Mouse (Mus musculus) embryonic facial prominence, embryonic 13.5 days (tissue): ENCODE data around the gene Zfp112. TPM values are rescaled to one million over a fixed set of nuclear protein-coding genes. Genes with fewer than 3 reads are reported as not detected.
"Not testable (repeated sequence)": the region's sequence is repeated elsewhere in the genome, so short reads cannot be mapped to it uniquely, and the experiment has no call there.

Experiments
- ATAC-seq: fragments of 200-750 bp; cut with Nextera tagmentation; 2 replicates; pipeline ENCODE4 v1.8.0; 2017; ENCODE audit warnings: low read depth; ENCODE audit not compliant: insufficient number of reproducible peaks, insufficient read depth, low FRiP score, low TSS enrichment
- H3K27ac ChIP-seq: fragments of 300-500 bp; sonication (generic); 2 replicates; pipeline ENCODE4 v1.5.1; 2015; ENCODE audit warnings: moderate library complexity, mild to moderate bottlenecking, inconsistent platforms
- H3K27me3 ChIP-seq: fragments of 300-500 bp; sonication (generic); 2 replicates; pipeline ENCODE4 v1.6.1; 2015; ENCODE audit warnings: mild to moderate bottlenecking, inconsistent platforms
- H3K36me3 ChIP-seq: fragments of 300-500 bp; sonication (generic); 2 replicates; pipeline ENCODE4 v1.6.1; 2015; ENCODE audit warnings: mild to moderate bottlenecking, inconsistent platforms
- H3K4me1 ChIP-seq: fragments of 300-500 bp; sonication (generic); 2 replicates; pipeline ENCODE4 v1.6.1; 2015; ENCODE audit warnings: inconsistent platforms
- H3K4me2 ChIP-seq: fragments of 300-500 bp; sonication (generic); 2 replicates; pipeline ENCODE4 v1.6.1; 2015; ENCODE audit warnings: moderate library complexity, mild to moderate bottlenecking, inconsistent platforms
- H3K4me3 ChIP-seq: fragments of 300-500 bp; sonication (generic); 2 replicates; pipeline ENCODE4 v1.5.1; 2015; ENCODE audit warnings: mild to moderate bottlenecking, inconsistent platforms
- H3K9ac ChIP-seq: fragments of 300-500 bp; sonication (generic); 2 replicates; pipeline ENCODE4 v1.6.1; 2015; ENCODE audit warnings: mild to moderate bottlenecking, inconsistent platforms
- H3K9me3 ChIP-seq: fragments of 300-500 bp; sonication (generic); 2 replicates; pipeline ENCODE4 v1.6.1; 2016; ENCODE audit warnings: inconsistent platforms
- WGBS: fragments of 180-500 bp; shearing (Covaris S2); methylation state at CpG from one replicate; pipeline ENCODE4 v1.1.7; 2015; ENCODE audit warnings: mixed read lengths; 5-methylcytosine and 5-hydroxymethylcytosine counted together
- polyA plus RNA-seq: library from polyadenylated mRNA; unstranded; fragments of >200 nt; fragmentation: Nextera tagmentation; extraction: Ambion mirVana; gene quantifications from 2 replicates; pipeline ENCODE4 v1.2.1, GENCODE M21; 2015

Gene Zfp112
- 10.1 and 12.4 TPM in 2 replicates for polyA plus RNA-seq

- peaks cover 24% of the 10 kb centered on the region for H3K9me3 ChIP-seq
These were observed at the start of gene Zfp112 for GRCm38 (mm10) chr7:24112156-24112856. Gene Zfp112 (plus strand): TSS chr7:24112314.

GRCm38 (mm10) chr7:24074424-24074823 is 37.7 kb upstream of the Zfp112 start:
- not testable (repeated sequence) for H3K27ac ChIP-seq, H3K9me3 ChIP-seq, H3K4me3 ChIP-seq, H3K4me1 ChIP-seq, H3K36me3 ChIP-seq, ATAC-seq, H3K4me2 ChIP-seq, H3K9ac ChIP-seq, H3K27me3 ChIP-seq
- WGBS = 35% methylated on average over 1 of the region's 1 CpGs

More at GRCm38 (mm10) chr7:24112156-24112856, at the start of gene Zfp112:
- Histone ChIP-seq H3K27me3 (no peaks in the 10 kb centered on the region), H3K27ac (peak within 1 kb of the TSS; percentile 80), H3K36me3 (peaks cover 27% of the 10 kb centered on the region), H3K4me2 (peak within 1 kb of the TSS; percentile 81), H3K9ac (peak within 1 kb of the TSS; percentile 83), H3K4me3 (peak within 1 kb of the TSS; percentile 74), H3K4me1 (peaks cover 6% of the 10 kb centered on the region)
- ATAC-seq = peak; percentile 94
- 1% methylated on average over 23 of the region's 23 CpGs for WGBS

- Histone ChIP-seq H3K4me3 (peak within 1 kb of the TSS; percentile 75), H3K36me3 (peaks cover 22% of the 10 kb centered on the region), H3K27me3 (no peaks in the 10 kb centered on the region), H3K27ac (peak within 1 kb of the TSS; percentile 89), H3K9me3 (peaks cover 3% of the 10 kb centered on the region; the same call in 1 of the 2 replicates), H3K4me2 (peak within 1 kb of the TSS; percentile 87), H3K9ac (peak within 1 kb of the TSS; percentile 81), H3K4me1 (peaks cover 13% of the 10 kb centered on the region)
- 23% methylated on average over 44 of the region's 44 CpGs for WGBS
- peak; percentile 97 for ATAC-seq
These were observed 30.3 kb upstream of the Zfp112 start, which contains the start of gene Zfp180 for GRCm38 (mm10) chr7:24081634-24082431. Gene Zfp180 (plus strand): TSS chr7:24081924.

GRCm38 (mm10) chr7:24082457-24083235 is 29.5 kb upstream of the Zfp112 start:
- peak overlapping the region; percentile 81 for H3K9ac ChIP-seq
- no peak for ATAC-seq
- 52% methylated on average over 15 of the region's 15 CpGs for WGBS

GRCm38 (mm10) chr7:24086871-24087270 is 25.2 kb upstream of the Zfp112 start:
- Histone ChIP-seq H3K27me3 (no peaks in the 10 kb centered on the region), H3K9ac (no peak overlapping the region), H3K4me3 (no peak overlapping the region), H3K36me3 (peaks cover 48% of the 10 kb centered on the region), H3K4me1 (peaks cover 13% of the 10 kb centered on the region), H3K9me3 (peaks cover 12% of the 10 kb centered on the region; the same call in 1 of the 2 replicates), H3K4me2 (no peak overlapping the region), H3K27ac (no peak overlapping the region)
- WGBS = 96% methylated on average over 4 of the region's 4 CpGs
- no peak for ATAC-seq

More at GRCm38 (mm10) chr7:24082457-24083235, 29.5 kb upstream of the Zfp112 start:
- peaks cover 30% of the 10 kb centered on the region for H3K36me3 ChIP-seq
- H3K4me1 ChIP-seq = peaks cover 13% of the 10 kb centered on the region
- H3K27me3 ChIP-seq = no peaks in the 10 kb centered on the region
- peak overlapping the region; percentile 89 for H3K27ac ChIP-seq
- H3K9me3 ChIP-seq = peaks cover 3% of the 10 kb centered on the region; the same call in 1 of the 2 replicates
- H3K4me2 ChIP-seq = peak overlapping the region; percentile 87
- H3K4me3 ChIP-seq = peak overlapping the region; percentile 75

- ATAC-seq = no peak
- WGBS = 95% methylated on average over 12 of the region's 12 CpGs
- no peak overlapping the region for H3K27ac ChIP-seq
- peaks cover 51% of the 10 kb centered on the region for H3K36me3 ChIP-seq
- H3K9me3 ChIP-seq = peaks cover 13% of the 10 kb centered on the region; the same call in 1 of the 2 replicates
- H3K4me2 ChIP-seq = no peak overlapping the region
- H3K9ac ChIP-seq = no peak overlapping the region
- no peaks in the 10 kb centered on the region for H3K27me3 ChIP-seq
- no peak overlapping the region for H3K4me3 ChIP-seq
- peaks cover 10% of the 10 kb centered on the region for H3K4me1 ChIP-seq
These were observed 24.5 kb upstream of the Zfp112 start for GRCm38 (mm10) chr7:24087485-24088125.

- WGBS = 95% methylated on average over 9 of the region's 9 CpGs
- Histone ChIP-seq H3K27ac (no peak overlapping the region), H3K9ac (no peak overlapping the region), H3K9me3 (peaks cover 90% of the 10 kb centered on the region), H3K4me3 (no peak overlapping the region), H3K36me3 (peaks cover 100% of the 10 kb centered on the region), H3K27me3 (no peaks in the 10 kb centered on the region), H3K4me1 (no peaks in the 10 kb centered on the region), H3K4me2 (no peak overlapping the region)
- 0 out of 2 replicates have a peak, but pooled peaks have one; percentile 53 for ATAC-seq
These were observed 7.7 kb upstream of the Zfp112 start for GRCm38 (mm10) chr7:24104403-24104802.

- Histone ChIP-seq H3K9me3 (peaks cover 93% of the 10 kb centered on the region), H3K9ac (no peak overlapping the region), H3K27me3 (no peaks in the 10 kb centered on the region), H3K4me2 (no peak overlapping the region), H3K4me1 (no peaks in the 10 kb centered on the region), H3K36me3 (peaks cover 98% of the 10 kb centered on the region), H3K4me3 (0 out of 2 replicates have a peak overlapping the region, but pooled peaks have one; percentile 8), H3K27ac (no peak overlapping the region)
- ATAC-seq = 0 out of 2 replicates have a peak, but pooled peaks have one; percentile 12
- WGBS = 95% methylated on average over 18 of the region's 18 CpGs
These were observed 6.9 kb upstream of the Zfp112 start for GRCm38 (mm10) chr7:24105144-24105703.

GRCm38 (mm10) chr7:24110839-24111238 is 1.3 kb upstream of the Zfp112 start:
- H3K4me1 ChIP-seq = peaks cover 6% of the 10 kb centered on the region
- 94% methylated on average over 7 of the region's 7 CpGs for WGBS
- ATAC-seq = no peak

GRCm38 (mm10) chr7:24111772-24112155 is 350 bp upstream of the Zfp112 start:
- Histone ChIP-seq H3K36me3 (peaks cover 33% of the 10 kb centered on the region), H3K4me3 (peak overlapping the region; percentile 74), H3K27me3 (no peaks in the 10 kb centered on the region), H3K27ac (peak overlapping the region; percentile 80), H3K4me2 (peak overlapping the region; percentile 81), H3K9me3 (peaks cover 29% of the 10 kb centered on the region), H3K9ac (peak overlapping the region; percentile 83; the same call in 1 of the 2 replicates), H3K4me1 (peaks cover 6% of the 10 kb centered on the region)
- ATAC-seq = peak; percentile 59
- 3% methylated on average over 9 of the region's 9 CpGs for WGBS

More at GRCm38 (mm10) chr7:24110839-24111238, 1.3 kb upstream of the Zfp112 start:
- H3K4me3 ChIP-seq = no peak overlapping the region
- no peak overlapping the region for H3K9ac ChIP-seq
- no peaks in the 10 kb centered on the region for H3K27me3 ChIP-seq
- H3K27ac ChIP-seq = no peak overlapping the region
- no peak overlapping the region for H3K4me2 ChIP-seq
- H3K9me3 ChIP-seq = peaks cover 39% of the 10 kb centered on the region
- peaks cover 42% of the 10 kb centered on the region for H3K36me3 ChIP-seq
